Mouse (Mus musculus): Measurements from ENCODE around the gene Chrm4.

DNA sequence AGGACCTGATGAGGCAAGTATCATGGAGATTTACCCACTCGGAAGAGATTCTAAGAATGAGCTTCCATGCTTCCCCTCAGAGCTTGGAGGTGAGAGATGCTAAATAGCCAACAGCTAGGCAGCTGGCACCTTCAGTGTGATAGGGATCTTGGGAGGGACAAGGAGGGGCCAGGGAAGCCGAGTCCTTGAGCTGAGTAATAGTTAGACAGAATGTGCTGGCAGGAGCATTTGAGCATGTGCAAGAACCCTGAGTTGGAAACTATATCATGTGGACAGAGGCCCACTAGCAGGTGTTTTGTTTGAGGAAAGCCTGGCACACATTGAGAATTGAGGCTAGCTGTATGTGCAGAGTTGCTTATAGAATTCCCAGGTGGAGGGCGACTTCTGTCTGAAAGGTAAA lies 14.4 kb upstream of the Chrm4 start:
- no peak for TF ChIP-seq POLR2A (IDR thresholded peaks at IDR 0.05; ENCODE audit: control insufficient read depth, extremely low read depth, insufficient read depth, low read length, poor library complexity)
- TF ChIP-seq CTCF (IDR thresholded peaks at IDR 0.05; ENCODE audit: borderline replicate concordance, control insufficient read depth, extremely low read depth, insufficient read depth, low read length, poor library complexity), result no peak
